In genomic region chr10:61080227-61080930, GRCm38 (mm10) we compare ENCODE assay signal across 8 mouse cellular contexts. TPM values are rescaled to one million over a fixed set of nuclear protein-coding genes. Genes with fewer than 3 reads are reported as not detected.
A peak's percentile ranks its signal among the peaks of the same experiment; 100 is the strongest.
DNase-seq lines count a peak whose midpoint lies in the region; ATAC-seq and TF ChIP-seq lines count a peak whose summit lies in the region.

No protein-coding gene starts in this region.

- H3K36me3 ChIP-seq in forebrain, postnatal 0 days (ENCODE audit: insufficient read depth), result no peaks in the 10 kb centered on the region
- no peaks in the 10 kb centered on the region for H3K36me3 ChIP-seq in hindbrain, embryonic 10.5 days
- H3K36me3 ChIP-seq in lung, postnatal 0 days (ENCODE audit: insufficient read depth, low read length), result no peaks in the 10 kb centered on the region

- no peaks in the 10 kb centered on the region for H3K9me3 ChIP-seq in forebrain, postnatal 0 days (ENCODE audit: low read length)
- no peaks in the 10 kb centered on the region for H3K9me3 ChIP-seq in hindbrain, embryonic 10.5 days
- no peaks in the 10 kb centered on the region for H3K9me3 ChIP-seq in lung, postnatal 0 days (ENCODE audit: low read length)

- ATAC-seq in forebrain, postnatal 0 days, result peak; percentile 99
- peak; percentile 88 for ATAC-seq in lung, postnatal 0 days

- no peak for TF ChIP-seq CTCF in brain, embryonic 14.5 days (IDR thresholded peaks at IDR 0.05; ENCODE audit: borderline replicate concordance, extremely low read depth, insufficient read depth, insufficient read length)
- TF ChIP-seq CTCF in forebrain, postnatal 0 days (IDR thresholded peaks at IDR 0.05; ENCODE audit: low read depth), result no peak
- TF ChIP-seq CTCF in lung, postnatal 0 days (IDR thresholded peaks at IDR 0.05), result no peak

- no peaks in the 10 kb centered on the region for H3K4me1 ChIP-seq in forebrain, postnatal 0 days (ENCODE audit: insufficient read depth)
- H3K4me1 ChIP-seq in hindbrain, embryonic 10.5 days (replicated peaks), result peaks cover 31% of the 10 kb centered on the region
- no peaks in the 10 kb centered on the region for H3K4me1 ChIP-seq in lung, postnatal 0 days (ENCODE audit: insufficient read depth, low read depth, low read length)

- DNase-seq in MEL-GATA-1-ER (ENCODE audit: extremely low read depth, low read depth), result peak; percentile 99
- peak; percentile 98 for DNase-seq in brain, embryonic 14.5 days (ENCODE audit: low read depth)
- peak; percentile 82 for DNase-seq in forebrain, postnatal 0 days
- peak; percentile 85 for DNase-seq in hindbrain, embryonic 10.5 days (ENCODE audit: low spot score)
- peak; percentile 31 to 36 for DNase-seq in layer of hippocampus, adult 8-10 months (ENCODE audit: low spot score in 2 of 2)
- DNase-seq in lung, postnatal 0 days (ENCODE audit: low spot score), result peak; percentile 68
- DNase-seq in retina, postnatal 1 day, result peak; percentile 96
- no peak for DNase-seq in urinary bladder, postnatal 25 days (ENCODE audit: low spot score)

- 0 out of 2 replicates have a peak overlapping the region, but pooled peaks have one; percentile 29 for H3K27ac ChIP-seq in forebrain, postnatal 0 days (ENCODE audit: low read depth, low read length)
- peak overlapping the region; percentile 88 for H3K27ac ChIP-seq in hindbrain, embryonic 10.5 days
- H3K27ac ChIP-seq in lung, postnatal 0 days (ENCODE audit: low read length), result no peak overlapping the region

- TF ChIP-seq EP300 in lung, postnatal 0 days (IDR thresholded peaks at IDR 0.05), result no peak

- H3K27me3 ChIP-seq in forebrain, postnatal 0 days (ENCODE audit: insufficient read depth, low read length), result no peaks in the 10 kb centered on the region
- H3K27me3 ChIP-seq in hindbrain, embryonic 10.5 days (ENCODE audit: insufficient read depth, poor library complexity, severe bottlenecking), result no peaks in the 10 kb centered on the region
- no peaks in the 10 kb centered on the region for H3K27me3 ChIP-seq in lung, postnatal 0 days (replicated peaks; ENCODE audit: insufficient read depth, low read length)

- peak overlapping the region; percentile 30 for H3K4me2 ChIP-seq in forebrain, postnatal 0 days (ENCODE audit: low read depth)
- H3K4me2 ChIP-seq in lung, postnatal 0 days (replicated peaks; ENCODE audit: low read depth, low read length), result 0 out of 2 replicates have a peak overlapping the region, but pooled peaks have one; percentile 11

- no peak overlapping the region for H3K9ac ChIP-seq in forebrain, postnatal 0 days
- H3K9ac ChIP-seq in lung, postnatal 0 days (replicated peaks; ENCODE audit: low read depth), result no peak overlapping the region

- no peak for TF ChIP-seq POLR2A in brain, embryonic 14.5 days (IDR thresholded peaks at IDR 0.05; ENCODE audit: borderline replicate concordance, extremely low read depth, insufficient read depth, insufficient read length, poor library complexity, severe bottlenecking)

- H3K4me3 ChIP-seq in forebrain, postnatal 0 days (ENCODE audit: low read depth, low read length), result no peak overlapping the region
- H3K4me3 ChIP-seq in hindbrain, embryonic 10.5 days, result peak overlapping the region; percentile 38
- H3K4me3 ChIP-seq in lung, postnatal 0 days (ENCODE audit: low read depth, low read length), result no peak overlapping the region

- 42% methylated on average over 14 of the region's 14 CpGs for WGBS in forebrain, postnatal 0 days
- 42% methylated on average over 14 of the region's 14 CpGs for WGBS in hindbrain, embryonic 10.5 days
- 33% methylated on average over 14 of the region's 14 CpGs for whole genome bisulfite sequencing in lung, postnatal 0 days

RNA-seq across cellular contexts. Expression of gene Pcbd1, which starts 8.8 kb away (rescaled TPM):
- polyA plus RNA-seq in brain, embryonic 14.5 days (2012; rRNA removed), result 16.6 and 19.5 TPM in 2 replicates
- total RNA-seq in forebrain, postnatal 0 days (2014; rRNA removed), result 13.6 and 15.3 TPM in 2 replicates
- 29.7 and 47.8 TPM in 2 replicates for polyA plus RNA-seq in forebrain, postnatal 0 days (2015; fragmentation: Nextera tagmentation; extraction: Ambion mirVana)
- polyA plus RNA-seq in hindbrain, embryonic 10.5 days (2016; fragmentation: Nextera tagmentation; extraction: Ambion mirVana), result 23.5 and 26.3 TPM in 2 replicates
- total RNA-seq in layer of hippocampus, adult 8-10 months (2022), result 10 to 100 TPM; 12.6 to 14.3 (median 13.6) TPM
- 31.7 and 32.3 TPM in 2 replicates for polyA plus RNA-seq in lung, postnatal 0 days (2015; fragmentation: Nextera tagmentation; extraction: Ambion mirVana)
